22 mouse cellular contexts compared by ENCODE assay signal in genomic region chr5:102995928-102996327, GRCm38 (mm10).
DNase-seq lines count a peak whose midpoint lies in the region; ATAC-seq and TF ChIP-seq lines count a peak whose summit lies in the region.
"Had no signal": no experiment of that assay in that cellular context is flagged by ENCODE, and none has a peak within 500 bp of the region (broad histone marks: within the 10 kb centered on the region; RNA-seq: fewer than 3 reads in every experiment).

No protein-coding gene starts in this region.

- H3K4me1 ChIP-seq in cerebellum, adult 2 months (ENCODE audit: control insufficient read depth, insufficient read depth, low read length), result peaks cover 17% of the 10 kb centered on the region
- H3K4me1 ChIP-seq in midbrain, postnatal 0 days (ENCODE audit: insufficient read depth, low read length), result no peaks in the 10 kb centered on the region
- H3K4me1 ChIP-seq in forebrain, embryonic 11.5 days (replicated peaks; ENCODE audit: control insufficient read depth, insufficient read depth, low read length), result no peaks in the 10 kb centered on the region
- H3K4me1 ChIP-seq: embryonic facial prominence, embryonic 13.5 days; heart, embryonic 10.5 days; heart, embryonic 15.5 days; hindbrain, embryonic 15.5 days had no signal

- H3K9ac ChIP-seq in midbrain, postnatal 0 days (replicated peaks; ENCODE audit: low read length, poor library complexity, severe bottlenecking), result no peak overlapping the region
- H3K9ac ChIP-seq in forebrain, embryonic 11.5 days (ENCODE audit: low read length), result no peak overlapping the region
- H3K9ac ChIP-seq: embryonic facial prominence, embryonic 13.5 days; forebrain, embryonic 13.5 days; heart, embryonic 15.5 days; hindbrain, embryonic 15.5 days had no signal

- no peak overlapping the region for H3K4me3 ChIP-seq in cerebellum, adult 2 months (replicated peaks; ENCODE audit: insufficient read depth, low read depth, low read length)
- no peak overlapping the region for H3K4me3 ChIP-seq in midbrain, postnatal 0 days (ENCODE audit: low read depth, low read length)
- no peak overlapping the region for H3K4me3 ChIP-seq in forebrain, embryonic 11.5 days (ENCODE audit: low read depth, low read length)
- H3K4me3 ChIP-seq: embryonic facial prominence, embryonic 13.5 days; forebrain, embryonic 13.5 days; heart, embryonic 10.5 days; heart, embryonic 15.5 days; hindbrain, embryonic 15.5 days had no signal

- H3K36me3 ChIP-seq in midbrain, postnatal 0 days (ENCODE audit: insufficient read depth, low read length), result 0 out of 2 replicates have a peak, but pooled peaks cover 2% of the 10 kb centered on the region
- no peaks in the 10 kb centered on the region for H3K36me3 ChIP-seq in forebrain, embryonic 11.5 days (ENCODE audit: control insufficient read depth, insufficient read depth, low read length)
- H3K36me3 ChIP-seq: embryonic facial prominence, embryonic 13.5 days; G1E; heart, embryonic 10.5 days; heart, embryonic 15.5 days; hindbrain, embryonic 15.5 days had no signal

- peak; percentile 68 for ATAC-seq in cerebellum, adult (ENCODE audit: insufficient number of reproducible peaks, low FRiP score, low TSS enrichment)
- ATAC-seq in midbrain, postnatal 0 days (ENCODE audit: low FRiP score), result no peak
- no peak for ATAC-seq in forebrain, embryonic 11.5 days (replicated peaks; ENCODE audit: low FRiP score)
- ATAC-seq: CD4-positive, CD25-positive, alpha-beta regulatory T cell, adult 4 months; forebrain, embryonic 13.5 days had no signal

- no peak for TF ChIP-seq POLR2A in cerebellum, adult 2 months (IDR thresholded peaks at IDR 0.05; ENCODE audit: borderline replicate concordance, insufficient read depth, low read length)

- no peaks in the 10 kb centered on the region for H3K27me3 ChIP-seq in cerebellum, adult 2 months (ENCODE audit: control insufficient read depth, insufficient read depth, low read length)
- no peaks in the 10 kb centered on the region for H3K27me3 ChIP-seq in midbrain, postnatal 0 days (ENCODE audit: insufficient read depth, low read length)
- no peaks in the 10 kb centered on the region for H3K27me3 ChIP-seq in forebrain, embryonic 11.5 days (ENCODE audit: control insufficient read depth, insufficient read depth, low read length)
- H3K27me3 ChIP-seq: embryonic facial prominence, embryonic 13.5 days; forebrain, embryonic 13.5 days; heart, embryonic 15.5 days; hindbrain, embryonic 15.5 days had no signal

- no peak overlapping the region for H3K27ac ChIP-seq in cerebellum, adult 2 months (ENCODE audit: insufficient read depth, low read length)
- H3K27ac ChIP-seq in midbrain, postnatal 0 days (ENCODE audit: low read depth, low read length), result no peak overlapping the region
- H3K27ac ChIP-seq in forebrain, embryonic 11.5 days (ENCODE audit: low read depth, low read length), result no peak overlapping the region
- H3K27ac ChIP-seq: embryonic facial prominence, embryonic 13.5 days; forebrain, embryonic 13.5 days; heart, embryonic 10.5 days; heart, embryonic 15.5 days; hindbrain, embryonic 15.5 days had no signal

- H3K4me2 ChIP-seq in midbrain, postnatal 0 days (ENCODE audit: low read depth, low read length, poor library complexity, severe bottlenecking), result no peak overlapping the region
- no peak overlapping the region for H3K4me2 ChIP-seq in forebrain, embryonic 11.5 days (ENCODE audit: low read depth, low read length, severe bottlenecking)
- H3K4me2 ChIP-seq: embryonic facial prominence, embryonic 13.5 days; forebrain, embryonic 13.5 days; heart, embryonic 15.5 days; hindbrain, embryonic 15.5 days had no signal

- no peak for TF ChIP-seq CTCF in cerebellum, adult 2 months (IDR thresholded peaks at IDR 0.05; ENCODE audit: borderline replicate concordance, insufficient read depth, low read depth, low read length)
- TF ChIP-seq CTCF in midbrain, postnatal 0 days (IDR thresholded peaks at IDR 0.05), result no peak

- DNase-seq in cerebellum, postnatal 4 days (ENCODE audit: low spot score in 2 of 2), result no peak
- peak; percentile 82 for DNase-seq in brain, adult 2 months (ENCODE audit: low read depth, low spot score)
- DNase-seq in cerebellum, adult 2 months, result peak; percentile 55 to 74
- peak; percentile 65 to 69 for DNase-seq in cerebellum, postnatal 10 days
- no peak for DNase-seq in midbrain, postnatal 0 days (ENCODE audit: low spot score)
- DNase-seq in right cerebral cortex, postnatal 4 days, result no peak
- DNase-seq in forebrain, embryonic 11.5 days (ENCODE audit: low spot score), result no peak
- DNase-seq: adrenal gland, postnatal 10 days; B cell, adult 2 months; gastrocnemius, postnatal 10 days; heart, adult 18-20 months; heart, postnatal 14 days; kidney, adult 11 months; kidney, adult 9 months had no signal

- no peaks in the 10 kb centered on the region for H3K9me3 ChIP-seq in midbrain, postnatal 0 days (ENCODE audit: low read length)
- no peaks in the 10 kb centered on the region for H3K9me3 ChIP-seq in forebrain, embryonic 11.5 days (ENCODE audit: control insufficient read depth, low read length)
- H3K9me3 ChIP-seq: embryonic facial prominence, embryonic 13.5 days; forebrain, embryonic 13.5 days; heart, embryonic 10.5 days; heart, embryonic 15.5 days; hindbrain, embryonic 15.5 days had no signal

Comparison
In these comparisons a context has a peak if more than half of its experiments do, and no peak if none do; other contexts are left out.
1. DNase-seq: peak in brain, adult 2 months (single experiment), cerebellum, adult 2 months (2 of 2) and cerebellum, postnatal 10 days (2 of 2); none in cerebellum, postnatal 4 days (0 of 2), midbrain, postnatal 0 days (single experiment), right cerebral cortex, postnatal 4 days (single experiment) and forebrain, embryonic 11.5 days (single experiment).